Mouse (Mus musculus): ENCODE measurements around the gene Hils1.

GRCm38 (mm10) chr11:94944295-94944694 lies 23.1 kb upstream of the Hils1 start:
- TF ChIP-seq CTCF (IDR thresholded peaks at IDR 0.05; ENCODE audit: insufficient read depth, low read depth, low read length) = no peak
- no peak for TF ChIP-seq POLR2A (IDR thresholded peaks at IDR 0.05; ENCODE audit: insufficient read depth, low read depth, low read length)

All from olfactory bulb, adult 2 months (tissue).